Mouse (Mus musculus): ENCODE data around the gene Duox2. TPM values are rescaled to one million over a fixed set of nuclear protein-coding genes. Genes with fewer than 3 reads are reported as not detected.

Gene Duox2
- polyA plus RNA-seq, 1 experiment from 2014 or later, result not detected

DNA sequence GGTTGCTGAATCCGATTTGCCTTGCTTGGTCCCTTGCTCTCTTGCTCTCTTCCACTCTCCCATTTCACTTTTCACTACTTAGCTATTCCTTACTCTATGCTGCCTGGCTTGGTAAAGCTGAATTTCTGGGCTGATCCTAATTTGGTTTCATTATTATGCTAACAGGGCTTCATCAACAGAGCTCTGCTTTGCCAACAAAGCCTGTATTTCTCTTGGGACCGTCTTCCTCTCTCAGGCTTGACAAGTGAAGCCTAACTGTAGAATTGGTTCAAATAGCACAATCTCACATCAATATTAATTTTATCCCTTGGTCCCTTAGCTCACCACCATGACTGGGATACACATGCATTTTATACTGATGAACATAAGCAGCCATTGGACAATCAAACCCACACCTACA, 13.3 kb upstream of the Duox2 start:
- Histone ChIP-seq H3K4me3 (ENCODE audit: low read depth, low read length) (no peak overlapping the region), H3K9ac (replicated peaks; ENCODE audit: low read length) (no peak overlapping the region), H3K4me1 (ENCODE audit: control insufficient read depth, insufficient read depth, low read length) (no peaks in the 10 kb centered on the region), H3K36me3 (replicated peaks; ENCODE audit: control insufficient read depth, insufficient read depth, low read depth, low read length) (no peaks in the 10 kb centered on the region), H3K27ac (replicated peaks; ENCODE audit: low read depth, low read length) (no peak overlapping the region), H3K27me3 (ENCODE audit: control insufficient read depth, insufficient read depth, low read length) (peaks cover 20% of the 10 kb centered on the region), H3K4me2 (ENCODE audit: low read depth, low read length) (no peak overlapping the region), H3K9me3 (replicated peaks; ENCODE audit: control insufficient read depth, low read length) (no peaks in the 10 kb centered on the region)
- 45% methylated on average over 2 of the region's 2 CpGs for WGBS
- DNase-seq (ENCODE audit: low spot score) (no peak), ATAC-seq (replicated peaks; ENCODE audit: insufficient number of reproducible peaks, low FRiP score, low TSS enrichment, low read depth) (no peak)

DNA sequence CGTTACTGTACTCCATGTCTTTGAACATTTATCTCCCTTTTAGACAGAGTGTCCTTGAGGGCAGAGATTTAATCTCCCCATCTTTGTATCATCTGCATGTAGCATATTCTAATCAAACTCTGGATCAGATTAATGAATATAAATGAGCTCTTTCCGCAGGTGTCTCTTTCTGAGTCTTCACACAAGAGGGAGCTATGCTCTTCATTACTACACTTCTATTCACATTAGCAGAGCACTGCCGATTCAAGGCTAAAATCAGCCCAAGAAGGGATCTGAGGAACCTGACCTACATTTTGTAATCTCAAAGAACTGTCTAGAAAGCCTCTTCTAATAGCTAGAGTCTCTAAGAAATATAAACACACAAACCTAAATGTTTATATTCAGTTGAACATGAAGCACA, 11.4 kb upstream of the Duox2 start:
- DNase-seq (ENCODE audit: low spot score) (no peak), ATAC-seq (replicated peaks; ENCODE audit: insufficient number of reproducible peaks, low FRiP score, low TSS enrichment, low read depth) (no peak)
- Histone ChIP-seq H3K36me3 (replicated peaks; ENCODE audit: control insufficient read depth, insufficient read depth, low read depth, low read length) (no peaks in the 10 kb centered on the region), H3K4me1 (ENCODE audit: control insufficient read depth, insufficient read depth, low read length) (no peaks in the 10 kb centered on the region), H3K4me2 (ENCODE audit: low read depth, low read length) (no peak overlapping the region), H3K27me3 (ENCODE audit: control insufficient read depth, insufficient read depth, low read length) (peaks cover 20% of the 10 kb centered on the region), H3K9ac (replicated peaks; ENCODE audit: low read length) (no peak overlapping the region), H3K4me3 (ENCODE audit: low read depth, low read length) (no peak overlapping the region), H3K9me3 (replicated peaks; ENCODE audit: control insufficient read depth, low read length) (no peaks in the 10 kb centered on the region), H3K27ac (replicated peaks; ENCODE audit: low read depth, low read length) (no peak overlapping the region)
- WGBS, result 56% methylated on average over 3 of the region's 3 CpGs

- Histone ChIP-seq H3K9me3 (replicated peaks; ENCODE audit: control insufficient read depth, low read length) (no peaks in the 10 kb centered on the region), H3K27ac (replicated peaks; ENCODE audit: low read depth, low read length) (no peak overlapping the region), H3K4me3 (ENCODE audit: low read depth, low read length) (no peak overlapping the region), H3K27me3 (ENCODE audit: control insufficient read depth, insufficient read depth, low read length) (peaks cover 25% of the 10 kb centered on the region), H3K9ac (replicated peaks; ENCODE audit: low read length) (no peak overlapping the region), H3K36me3 (replicated peaks; ENCODE audit: control insufficient read depth, insufficient read depth, low read depth, low read length) (no peaks in the 10 kb centered on the region), H3K4me1 (ENCODE audit: control insufficient read depth, insufficient read depth, low read length) (no peaks in the 10 kb centered on the region; the same call in 1 of the 2 replicates), H3K4me2 (ENCODE audit: low read depth, low read length) (no peak overlapping the region)
- no peak for ATAC-seq (replicated peaks; ENCODE audit: insufficient number of reproducible peaks, low FRiP score, low TSS enrichment, low read depth)
- no peak for DNase-seq (ENCODE audit: low spot score)
- WGBS, result 66% methylated on average over 4 of the region's 4 CpGs
Measured at GRCm38 (mm10) chr2:122306184-122306583, 7.9 kb upstream of the Duox2 start.

GRCm38 (mm10) chr2:122305097-122305892, 7.0 kb upstream of the Duox2 start:
- no peak overlapping the region for H3K27ac ChIP-seq (replicated peaks; ENCODE audit: low read depth, low read length)
- H3K9me3 ChIP-seq (replicated peaks; ENCODE audit: control insufficient read depth, low read length), result no peaks in the 10 kb centered on the region
- no peak overlapping the region for H3K4me3 ChIP-seq (ENCODE audit: low read depth, low read length)
- 86% methylated on average over 16 of the region's 16 CpGs for WGBS
- no peaks in the 10 kb centered on the region for H3K36me3 ChIP-seq (replicated peaks; ENCODE audit: control insufficient read depth, insufficient read depth, low read depth, low read length)
- no peak overlapping the region for H3K9ac ChIP-seq (replicated peaks; ENCODE audit: low read length)
- ATAC-seq (replicated peaks; ENCODE audit: insufficient number of reproducible peaks, low FRiP score, low TSS enrichment, low read depth), result no peak
- peaks cover 31% of the 10 kb centered on the region for H3K27me3 ChIP-seq (ENCODE audit: control insufficient read depth, insufficient read depth, low read length)
- no peak overlapping the region for H3K4me2 ChIP-seq (ENCODE audit: low read depth, low read length)
- no peak for DNase-seq (ENCODE audit: low spot score)
- no peaks in the 10 kb centered on the region; the same call in 1 of the 2 replicates for H3K4me1 ChIP-seq (ENCODE audit: control insufficient read depth, insufficient read depth, low read length)

DNA sequence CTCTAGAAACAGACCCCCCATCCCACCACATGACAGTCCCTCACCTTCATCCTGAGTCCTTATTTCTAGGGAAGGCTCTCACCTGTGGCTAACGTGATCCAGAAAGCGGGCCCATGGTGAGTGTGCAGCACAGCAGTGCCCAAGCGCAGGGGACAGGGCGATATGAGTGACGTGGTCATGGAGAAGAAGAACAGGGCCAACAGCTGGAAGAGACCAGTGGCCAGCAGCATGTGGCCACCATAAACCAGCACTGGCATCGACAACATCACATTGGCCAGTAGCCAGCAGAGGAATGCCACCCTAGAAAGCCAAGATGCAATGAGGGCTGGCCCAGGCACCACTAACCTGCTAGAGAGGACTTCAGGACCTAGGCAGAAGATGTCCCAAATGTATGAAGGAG, 6.3 kb upstream of the Duox2 start:
- 82% methylated on average over 6 of the region's 6 CpGs for WGBS
- Histone ChIP-seq H3K9ac (replicated peaks; ENCODE audit: low read length) (no peak overlapping the region), H3K4me1 (ENCODE audit: control insufficient read depth, insufficient read depth, low read length) (no peaks in the 10 kb centered on the region; the same call in 1 of the 2 replicates), H3K27ac (replicated peaks; ENCODE audit: low read depth, low read length) (no peak overlapping the region), H3K9me3 (replicated peaks; ENCODE audit: control insufficient read depth, low read length) (no peaks in the 10 kb centered on the region), H3K36me3 (replicated peaks; ENCODE audit: control insufficient read depth, insufficient read depth, low read depth, low read length) (no peaks in the 10 kb centered on the region), H3K4me2 (ENCODE audit: low read depth, low read length) (no peak overlapping the region), H3K4me3 (ENCODE audit: low read depth, low read length) (no peak overlapping the region), H3K27me3 (ENCODE audit: control insufficient read depth, insufficient read depth, low read length) (peaks cover 39% of the 10 kb centered on the region)
- no peak for ATAC-seq (replicated peaks; ENCODE audit: insufficient number of reproducible peaks, low FRiP score, low TSS enrichment, low read depth)
- DNase-seq (ENCODE audit: low spot score), result no peak

DNA sequence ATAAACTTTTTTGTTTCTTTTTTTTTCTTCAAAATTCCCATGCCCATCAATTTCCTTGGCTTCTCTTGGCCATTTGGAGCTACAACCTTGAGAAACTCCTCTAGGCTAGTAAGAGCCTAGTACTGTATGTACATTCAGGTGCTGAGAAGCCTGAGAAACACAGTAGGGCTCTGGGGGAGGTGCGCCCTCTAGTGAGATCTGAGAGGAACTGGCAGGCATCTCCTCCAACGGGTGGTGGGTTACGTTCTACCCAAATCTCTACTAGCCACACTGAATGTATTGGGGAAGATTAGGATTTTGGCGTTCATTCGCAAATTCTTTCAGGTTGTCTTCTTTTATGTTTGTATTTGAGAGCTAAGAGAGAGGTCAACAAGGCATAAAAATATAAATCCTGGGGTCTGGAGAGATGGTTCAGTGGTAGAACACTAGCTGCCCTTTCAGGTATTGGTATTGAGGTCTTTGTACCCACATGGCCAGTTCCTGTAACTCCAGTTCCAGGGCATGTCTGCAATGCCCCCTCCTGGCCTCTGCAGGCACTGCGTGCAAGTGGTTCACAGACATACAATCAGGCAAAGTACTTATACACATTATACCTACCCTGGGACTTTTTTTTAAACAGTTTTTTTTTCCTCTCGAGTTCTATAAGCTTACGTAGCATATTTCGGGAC, 4.5 kb upstream of the Duox2 start:
- Histone ChIP-seq H3K9ac (replicated peaks; ENCODE audit: low read length) (no peak overlapping the region), H3K4me2 (ENCODE audit: low read depth, low read length) (no peak overlapping the region), H3K4me3 (ENCODE audit: low read depth, low read length) (no peak overlapping the region), H3K27me3 (ENCODE audit: control insufficient read depth, insufficient read depth, low read length) (peaks cover 56% of the 10 kb centered on the region), H3K9me3 (replicated peaks; ENCODE audit: control insufficient read depth, low read length) (no peaks in the 10 kb centered on the region), H3K4me1 (ENCODE audit: control insufficient read depth, insufficient read depth, low read length) (peaks cover 2% of the 10 kb centered on the region; the same call in 1 of the 2 replicates), H3K27ac (replicated peaks; ENCODE audit: low read depth, low read length) (no peak overlapping the region), H3K36me3 (replicated peaks; ENCODE audit: control insufficient read depth, insufficient read depth, low read depth, low read length) (no peaks in the 10 kb centered on the region)
- DNase-seq (ENCODE audit: low spot score) (peak; percentile 84), ATAC-seq (replicated peaks; ENCODE audit: insufficient number of reproducible peaks, low FRiP score, low TSS enrichment, low read depth) (no peak)
- 10% methylated on average over 9 of the region's 9 CpGs for WGBS

DNA sequence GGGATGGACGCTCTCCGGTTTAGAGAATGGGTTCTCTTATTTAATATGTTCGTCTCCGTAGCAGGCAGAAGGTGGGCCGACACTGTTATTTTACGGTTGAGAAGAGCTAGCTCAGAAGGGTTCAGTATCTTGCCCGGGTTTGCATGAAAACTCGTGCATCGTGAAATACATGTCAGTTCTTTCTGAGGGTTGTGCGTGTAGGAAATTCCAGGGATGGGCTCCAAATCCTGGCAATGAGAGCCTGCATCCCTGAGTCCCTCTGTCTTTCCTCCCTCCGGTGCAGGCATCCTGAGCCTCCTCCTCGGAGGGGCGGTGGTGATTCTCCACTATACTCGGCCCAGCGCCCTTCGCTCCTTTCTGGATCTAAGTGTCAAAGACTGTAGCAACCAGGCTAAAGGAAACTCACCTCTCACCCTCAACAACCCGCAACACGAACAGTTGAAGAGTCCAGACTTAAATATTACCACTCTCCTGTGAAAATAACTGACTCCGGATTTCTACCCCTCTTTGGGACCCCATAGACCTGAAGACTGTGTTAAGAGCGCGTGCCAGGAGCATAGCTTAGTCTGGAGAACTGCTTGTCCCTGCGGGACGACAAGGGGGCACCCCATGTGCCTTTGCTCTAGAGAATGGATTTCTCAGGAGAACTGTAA, 3.8 kb upstream of the Duox2 start:
- WGBS, result 9% methylated on average over 23 of the region's 23 CpGs
- DNase-seq (ENCODE audit: low spot score) (no peak), ATAC-seq (replicated peaks; ENCODE audit: insufficient number of reproducible peaks, low FRiP score, low TSS enrichment, low read depth) (no peak)
- H3K4me3 ChIP-seq (ENCODE audit: low read depth, low read length), result peak overlapping the region; percentile 26
- H3K9ac ChIP-seq (replicated peaks; ENCODE audit: low read length), result no peak overlapping the region
- H3K4me2 ChIP-seq (ENCODE audit: low read depth, low read length), result peak overlapping the region; percentile 32
- peaks cover 62% of the 10 kb centered on the region for H3K27me3 ChIP-seq (ENCODE audit: control insufficient read depth, insufficient read depth, low read length)
- no peak overlapping the region for H3K27ac ChIP-seq (replicated peaks; ENCODE audit: low read depth, low read length)
- H3K9me3 ChIP-seq (replicated peaks; ENCODE audit: control insufficient read depth, low read length), result no peaks in the 10 kb centered on the region
- H3K4me1 ChIP-seq (ENCODE audit: control insufficient read depth, insufficient read depth, low read length), result peaks cover 4% of the 10 kb centered on the region; the same call in 1 of the 2 replicates
- H3K36me3 ChIP-seq (replicated peaks; ENCODE audit: control insufficient read depth, insufficient read depth, low read depth, low read length), result no peaks in the 10 kb centered on the region

Measured in embryonic facial prominence, embryonic 11.5 days (tissue).